Mouse (Mus musculus) WW6 (cell line): ENCODE data around the gene Cpne4.
A peak's percentile ranks its signal among the peaks of the same experiment; 100 is the strongest.

Experiments used
- DNase-seq: peaks from one replicate; pipeline ENCODE4 v3.0.0-alpha.2; 2013; ENCODE audit warnings: low read depth, low spot score

Gene Cpne4

DNA sequence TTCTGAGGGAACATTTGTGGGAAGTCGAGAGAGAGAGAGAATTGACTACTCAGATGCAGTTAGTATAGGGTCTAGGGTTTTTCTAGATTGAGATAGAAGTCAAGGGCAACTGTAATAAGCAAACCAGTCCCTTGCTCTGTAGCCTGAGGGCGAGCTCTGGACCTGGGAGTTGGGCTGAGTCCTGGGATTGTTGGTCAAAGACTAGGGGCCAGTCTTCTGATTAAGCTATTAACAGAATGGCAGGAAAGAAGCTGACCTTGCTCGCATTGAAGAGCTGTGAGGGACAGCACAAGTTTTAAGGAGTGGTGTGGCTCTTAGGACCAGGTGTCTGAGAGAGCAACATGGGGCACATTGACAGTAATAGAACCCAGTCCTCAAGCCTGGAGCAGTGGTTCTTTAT is 140.0 kb downstream of the Cpne4 start:
- no peak for DNase-seq

DNA sequence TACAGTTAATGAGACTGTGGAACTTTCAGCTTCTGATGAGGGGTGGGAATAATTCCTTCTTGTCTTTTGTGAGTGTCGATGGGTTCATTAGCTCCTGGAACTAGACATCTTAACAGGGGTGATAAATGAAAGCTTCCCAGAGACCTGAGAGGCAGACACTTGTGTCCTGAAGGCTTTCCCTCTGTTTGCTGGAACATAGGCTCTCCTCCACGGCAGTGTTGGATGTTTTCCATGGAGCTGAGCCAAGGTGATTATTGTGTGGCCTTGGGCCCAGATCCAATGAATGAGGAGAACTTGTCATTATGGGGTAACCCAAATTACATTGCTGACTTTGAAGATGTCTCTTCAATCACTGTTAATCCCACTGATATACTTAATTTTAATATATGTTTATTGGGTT is 146.1 kb downstream of the Cpne4 start:
- DNase-seq, result no peak

DNA sequence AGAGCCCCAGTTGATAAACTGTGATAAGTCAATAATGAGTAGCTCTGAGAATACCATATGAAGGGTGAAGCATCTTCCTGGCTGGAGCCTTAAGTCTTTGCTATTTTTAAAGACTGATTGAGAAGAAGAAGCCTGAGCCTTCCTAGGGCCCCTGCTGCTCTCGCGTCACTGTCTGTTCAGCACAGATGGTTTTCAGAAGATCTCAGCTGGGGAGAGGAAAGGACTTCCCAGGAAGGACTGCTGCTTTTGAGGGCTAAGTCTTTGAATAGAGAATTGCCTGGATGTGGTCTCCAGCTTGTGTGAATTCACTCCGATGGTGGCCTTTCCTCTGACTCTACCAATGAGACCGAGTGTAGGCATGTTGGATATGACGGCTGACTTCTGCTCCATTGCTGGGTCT is 163.7 kb downstream of the Cpne4 start:
- no peak for DNase-seq

DNA sequence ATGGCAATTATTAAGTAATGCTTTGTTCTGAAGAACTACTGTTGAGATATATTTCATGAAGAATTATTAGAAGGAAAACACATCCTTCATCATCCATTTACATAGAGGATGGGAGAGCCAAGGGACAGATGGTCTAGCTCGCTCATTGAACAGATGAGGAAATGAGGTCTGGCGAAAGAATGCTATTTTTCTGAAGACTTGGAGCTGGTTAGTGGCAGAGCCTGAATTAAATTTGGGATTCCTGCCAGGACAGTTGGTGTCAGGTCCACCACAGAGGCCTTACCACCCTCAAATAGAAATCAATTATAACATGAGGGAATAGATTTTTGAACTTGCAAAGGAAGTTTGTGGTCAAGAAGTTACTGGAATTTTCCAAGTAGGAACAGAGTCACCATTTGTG is 178.2 kb downstream of the Cpne4 start:
- DNase-seq, result no peak

DNA sequence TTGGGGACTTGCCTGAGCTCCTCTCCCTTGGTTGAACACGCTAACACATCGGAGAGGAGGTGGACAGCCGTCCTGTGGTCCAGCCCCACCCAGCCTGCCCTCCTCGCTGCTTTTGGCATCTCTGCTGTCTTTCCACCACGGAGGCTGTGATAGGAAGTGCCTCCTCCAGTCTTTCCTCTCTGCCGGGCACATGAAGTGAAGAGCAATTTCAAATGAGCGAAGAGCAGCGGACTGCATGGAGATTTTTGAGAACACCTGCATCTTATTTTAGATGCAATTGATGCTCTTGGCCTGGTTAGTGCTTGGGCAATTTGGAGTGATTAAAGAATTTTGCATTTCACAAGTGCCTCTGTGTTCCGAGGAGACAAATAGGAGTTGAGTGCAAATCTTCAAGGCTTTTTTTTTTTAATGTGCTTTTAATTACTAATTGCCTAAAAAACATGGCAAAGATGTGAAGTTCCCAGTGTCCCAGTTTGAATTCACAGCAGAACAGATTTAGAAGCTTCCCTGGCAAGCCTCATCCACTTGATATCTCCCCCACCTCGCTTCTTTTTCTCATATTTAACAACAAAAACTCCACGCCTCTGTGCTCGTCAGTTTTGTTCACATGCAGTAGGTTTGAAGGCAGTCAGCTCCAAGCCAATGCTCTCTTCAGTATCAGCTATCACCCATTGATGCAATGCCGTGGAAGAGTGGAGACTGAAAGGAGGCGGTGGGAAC is 195.7 kb downstream of the Cpne4 start:
- DNase-seq, result no peak

DNA sequence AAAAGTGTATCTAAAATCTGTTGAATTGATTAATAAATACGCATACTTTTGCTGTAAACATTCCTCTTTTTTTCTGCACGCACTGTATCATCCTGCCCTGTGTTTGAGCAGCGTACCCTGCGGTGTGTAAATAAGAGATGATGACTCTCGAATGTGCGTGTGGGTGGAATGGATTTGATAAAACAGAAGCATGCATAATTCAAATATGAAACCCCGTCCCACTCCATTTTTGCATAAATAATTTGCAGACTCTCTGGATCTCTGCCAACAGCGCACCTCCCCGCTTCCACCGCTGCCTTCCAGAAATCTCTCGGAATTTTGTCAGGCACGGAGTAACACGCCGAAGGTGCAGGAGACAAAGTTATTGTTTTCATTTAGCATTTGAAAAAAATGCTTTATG is 208.4 kb downstream of the Cpne4 start:
- no peak for DNase-seq

DNA sequence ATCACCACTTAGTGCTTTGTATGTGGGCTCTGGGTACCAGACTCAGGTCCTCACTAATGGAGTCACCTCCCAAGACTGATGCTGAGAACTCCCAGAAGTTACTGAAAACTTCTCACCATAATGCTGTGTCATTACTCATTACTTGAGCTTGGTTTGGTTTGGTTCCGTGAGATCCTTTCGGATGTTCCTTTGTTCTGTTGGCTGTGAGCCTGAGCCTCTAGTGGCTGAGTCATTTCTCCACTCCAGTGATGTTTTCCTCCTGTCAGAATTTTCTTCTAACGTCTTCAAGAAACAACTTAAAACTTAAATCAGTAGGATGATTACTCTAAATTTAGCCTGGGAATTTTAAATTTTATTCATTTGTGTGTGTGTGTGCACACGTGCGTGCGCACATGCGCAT is 212.9 kb downstream of the Cpne4 start:
- no peak for DNase-seq

DNA sequence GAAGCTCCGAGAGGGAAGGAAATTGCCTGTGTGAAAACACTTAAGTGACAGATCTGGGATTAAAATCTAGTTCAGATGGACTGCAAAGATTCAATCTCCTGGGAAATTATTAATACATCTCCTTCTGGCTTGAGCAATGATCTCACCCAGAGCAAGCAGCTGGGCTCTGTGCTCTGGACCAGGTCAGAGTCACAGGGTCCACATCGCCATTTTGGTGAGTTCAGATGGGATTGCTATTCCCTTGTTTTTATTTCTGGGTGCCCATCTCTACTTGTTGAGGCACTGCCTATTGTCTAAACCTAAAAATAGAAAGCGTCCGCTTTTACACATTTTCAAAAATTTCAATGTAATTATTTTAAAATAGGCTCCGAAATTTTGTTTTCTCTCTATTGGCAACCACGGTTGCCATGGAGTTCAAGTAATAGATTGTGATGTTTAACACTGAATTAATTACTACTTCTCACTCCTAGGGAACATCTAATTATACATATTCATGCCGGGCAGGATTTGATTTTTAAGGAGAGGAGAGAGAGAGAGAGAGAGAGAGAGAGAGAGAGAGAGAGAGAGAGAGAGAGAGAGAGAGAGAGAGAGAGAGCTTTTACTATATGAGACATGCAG is 229.2 kb downstream of the Cpne4 start:
- no peak for DNase-seq

DNA sequence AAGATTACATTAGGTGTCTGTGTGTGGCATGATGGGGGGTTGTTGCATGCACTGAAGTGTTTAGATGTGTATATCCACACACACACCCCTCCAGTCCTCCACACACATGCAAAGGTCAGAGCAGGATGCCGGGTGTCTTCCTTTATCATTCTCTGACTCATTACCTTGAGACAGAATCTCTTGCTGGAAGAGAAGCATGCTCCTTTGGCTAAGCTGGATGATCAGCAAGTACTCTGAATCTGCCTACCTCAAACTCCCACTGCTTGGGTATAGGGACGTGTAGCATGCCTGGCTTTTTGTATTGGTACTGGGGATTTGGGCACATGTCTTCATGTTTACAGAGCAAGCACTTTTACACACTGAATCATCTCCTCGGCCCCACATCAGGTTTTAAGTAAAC is 230.0 kb downstream of the Cpne4 start:
- no peak for DNase-seq

DNA sequence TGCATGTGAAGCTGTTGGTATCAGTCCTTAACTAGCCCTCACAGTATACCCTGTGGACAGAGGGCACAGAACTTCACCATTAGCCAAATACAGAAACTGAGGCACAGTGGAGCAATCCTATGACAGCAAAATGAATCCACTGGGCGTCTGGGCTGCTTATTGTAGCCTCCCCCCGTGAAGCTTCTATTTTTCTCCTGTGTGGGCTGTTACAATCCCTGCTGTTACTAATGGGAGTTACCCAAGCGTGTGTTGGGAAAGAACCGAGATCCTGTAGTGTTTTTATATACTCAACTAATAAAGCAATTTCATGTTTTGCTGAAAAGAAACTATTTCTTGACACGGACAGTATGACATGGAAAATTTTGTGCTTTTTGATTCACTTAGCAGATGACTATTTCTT is 230.7 kb downstream of the Cpne4 start:
- DNase-seq, result no peak

DNA sequence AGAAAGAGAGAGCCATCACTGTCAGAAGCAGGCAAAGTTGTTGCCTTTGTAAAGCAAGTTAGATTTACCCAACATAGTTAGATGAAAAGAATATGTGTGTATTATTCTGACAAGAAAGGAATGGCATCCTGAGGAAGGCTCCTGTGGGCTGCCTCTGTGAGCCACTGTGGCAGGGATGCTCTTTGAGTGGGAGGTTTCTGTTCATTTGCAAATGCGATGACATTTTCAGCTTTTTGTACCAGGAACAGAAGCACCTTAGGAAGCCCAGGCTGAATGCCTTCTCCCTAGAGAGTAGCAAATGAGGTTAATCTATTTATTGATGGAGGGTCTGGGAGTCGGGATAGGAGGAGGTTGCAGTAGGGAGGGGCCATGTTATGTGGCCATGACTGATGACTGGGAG is 249.5 kb downstream of the Cpne4 start:
- peak; percentile 13 for DNase-seq

DNA sequence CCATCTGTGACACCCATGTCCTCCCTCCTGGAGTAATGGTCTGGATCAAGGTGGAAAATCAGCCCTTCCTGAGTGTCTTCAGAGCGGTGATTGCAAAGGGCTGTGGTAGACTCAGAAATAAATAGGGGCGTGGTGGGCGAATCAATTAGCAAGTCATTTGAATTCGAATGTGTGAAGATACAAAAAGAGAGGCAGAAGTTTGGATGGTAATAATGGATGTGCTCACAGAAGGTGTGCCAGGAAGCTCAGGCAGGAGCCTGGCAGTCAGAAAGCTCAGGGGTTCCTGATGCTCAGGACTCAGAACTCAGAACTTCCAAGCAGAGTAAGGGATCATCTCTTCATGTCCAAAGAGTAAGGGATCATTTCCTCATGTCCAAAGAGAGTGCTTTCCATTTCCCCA is 257.7 kb downstream of the Cpne4 start:
- DNase-seq, result peak; percentile 7

DNA sequence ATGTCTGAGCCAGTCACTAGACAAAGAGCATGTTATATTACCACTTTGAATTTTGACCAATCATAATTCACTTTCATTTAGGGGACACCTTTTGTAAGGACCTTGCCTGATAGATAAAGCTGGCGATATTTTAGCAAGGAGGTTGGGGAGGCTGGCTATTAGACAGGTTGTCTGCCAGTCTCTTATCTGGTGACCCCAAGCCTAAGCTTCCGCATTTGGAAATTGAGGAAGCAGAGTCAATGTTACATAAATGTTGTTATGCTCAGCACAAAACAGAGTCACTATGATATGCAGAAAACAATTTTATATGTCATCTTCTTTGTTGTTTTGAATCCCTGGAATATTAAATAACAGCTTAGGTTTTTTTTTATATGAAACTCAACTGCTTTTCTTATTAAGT is 267.6 kb downstream of the Cpne4 start:
- DNase-seq, result no peak

DNA sequence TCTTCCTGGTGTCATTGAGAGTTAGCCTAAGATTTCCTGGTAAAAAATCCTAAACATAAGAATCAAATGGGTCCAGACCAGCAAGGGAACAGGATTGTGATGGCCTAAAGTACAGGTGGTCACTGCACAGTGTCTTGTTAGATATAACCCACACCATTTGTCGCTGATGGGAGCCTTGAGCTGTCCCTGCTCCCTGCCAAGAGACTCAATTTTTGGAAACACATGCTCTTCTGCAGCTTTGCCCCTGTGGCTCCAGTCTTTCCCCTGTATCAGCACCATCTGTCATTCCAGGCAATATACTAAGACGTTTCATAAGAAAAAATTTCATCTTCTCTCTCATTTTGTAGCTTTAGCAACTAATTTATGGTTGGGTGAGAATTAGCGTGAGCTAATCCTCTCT is 281.6 kb downstream of the Cpne4 start:
- DNase-seq, result no peak

DNA sequence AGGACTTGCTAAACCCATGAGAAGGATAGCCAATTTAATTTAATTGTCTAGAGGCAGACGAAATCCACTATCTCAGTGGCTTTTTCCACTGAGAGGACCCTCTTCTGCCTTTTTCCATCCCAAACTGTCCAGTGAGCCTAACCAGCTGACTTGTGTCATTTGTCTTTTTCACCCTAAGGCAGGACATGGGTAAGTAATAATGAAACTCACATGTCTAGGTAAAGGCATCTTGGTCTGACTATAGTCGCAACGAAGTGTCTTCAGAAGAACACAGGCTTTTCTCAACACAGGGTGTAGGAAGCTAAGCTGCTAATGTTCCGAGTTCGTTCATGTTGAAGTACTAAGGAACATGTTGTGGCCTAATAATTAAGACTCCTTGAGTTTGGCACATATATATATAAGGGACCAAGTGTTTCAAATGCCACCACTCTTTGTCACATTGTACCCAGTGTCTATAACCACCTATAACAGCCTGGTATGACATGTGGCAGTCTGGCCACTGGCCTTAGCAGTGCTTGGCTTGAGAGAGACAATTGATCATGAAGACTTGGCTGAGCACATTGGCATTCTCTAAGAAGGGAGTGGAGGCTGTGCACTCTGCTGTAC is 286.0 kb downstream of the Cpne4 start:
- DNase-seq, result no peak

DNA sequence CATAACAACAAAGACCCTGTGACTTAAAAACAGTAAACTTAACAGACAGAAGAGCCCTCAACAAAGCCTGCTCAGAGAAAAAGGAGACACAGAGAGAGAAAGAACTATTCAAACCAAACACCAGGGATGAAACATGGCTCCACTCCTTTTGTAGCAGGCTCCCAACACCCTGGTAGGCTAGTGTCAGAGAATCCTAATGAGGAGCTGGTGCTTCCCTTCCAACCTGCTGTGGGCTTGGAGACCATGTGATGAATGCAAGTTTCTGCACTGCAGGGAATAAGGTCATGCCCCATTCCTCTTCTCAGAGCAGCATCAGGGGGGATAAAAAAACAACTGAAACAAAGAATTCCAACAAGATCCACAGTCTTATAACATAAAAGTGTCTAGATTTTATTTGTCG is 290.8 kb downstream of the Cpne4 start:
- DNase-seq, result no peak

DNA sequence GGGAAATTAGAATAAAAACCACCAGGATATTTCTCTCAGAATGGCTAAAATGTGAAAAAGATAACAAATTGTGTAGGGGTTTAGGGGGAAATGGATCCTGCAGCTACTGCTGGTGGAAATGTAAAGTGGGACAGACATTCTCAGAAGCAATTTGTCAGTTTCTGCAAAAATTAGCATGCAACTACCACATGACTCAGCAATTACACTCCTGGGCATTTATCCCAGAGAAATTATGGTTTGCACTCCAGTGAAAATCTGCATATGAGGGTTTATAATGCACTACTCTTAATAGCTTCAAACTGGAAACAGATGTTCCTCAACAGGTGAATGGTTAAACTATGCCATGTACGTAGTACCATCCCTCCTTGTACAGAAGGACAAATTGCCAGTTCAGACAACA is 294.2 kb downstream of the Cpne4 start:
- DNase-seq, result no peak

DNA sequence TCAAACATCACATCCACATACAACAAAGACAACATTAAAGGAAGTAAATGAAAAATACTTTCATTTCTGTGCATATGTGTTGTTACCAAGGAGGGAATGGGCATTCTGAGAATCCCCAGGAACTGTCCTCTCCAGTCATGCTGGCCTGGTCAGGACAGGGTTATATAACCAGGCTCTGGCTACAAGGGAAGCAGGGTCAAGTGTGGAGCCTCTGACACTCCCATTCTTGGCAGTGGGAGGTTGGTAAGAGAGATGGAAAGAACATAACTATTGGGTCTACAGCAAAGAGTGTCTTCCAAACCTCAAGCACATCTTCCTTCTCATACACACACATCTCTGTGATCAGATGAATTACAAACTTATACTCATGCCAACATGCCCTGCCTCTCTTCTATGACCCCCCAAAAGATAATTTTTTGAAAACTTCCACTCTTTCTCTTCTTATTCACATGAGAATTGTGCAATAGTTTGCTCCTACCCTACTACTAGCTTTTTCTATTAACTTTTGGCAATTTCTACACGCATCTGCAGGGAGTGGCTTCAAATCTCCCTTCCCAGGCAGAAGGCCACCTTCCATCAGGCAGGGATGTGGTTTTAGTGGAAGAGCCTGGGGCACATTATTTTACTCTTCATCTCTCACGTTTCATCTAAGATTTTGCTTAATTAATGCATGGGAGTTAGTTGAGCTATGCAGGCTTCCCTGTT is 298.3 kb downstream of the Cpne4 start:
- no peak for DNase-seq

DNA sequence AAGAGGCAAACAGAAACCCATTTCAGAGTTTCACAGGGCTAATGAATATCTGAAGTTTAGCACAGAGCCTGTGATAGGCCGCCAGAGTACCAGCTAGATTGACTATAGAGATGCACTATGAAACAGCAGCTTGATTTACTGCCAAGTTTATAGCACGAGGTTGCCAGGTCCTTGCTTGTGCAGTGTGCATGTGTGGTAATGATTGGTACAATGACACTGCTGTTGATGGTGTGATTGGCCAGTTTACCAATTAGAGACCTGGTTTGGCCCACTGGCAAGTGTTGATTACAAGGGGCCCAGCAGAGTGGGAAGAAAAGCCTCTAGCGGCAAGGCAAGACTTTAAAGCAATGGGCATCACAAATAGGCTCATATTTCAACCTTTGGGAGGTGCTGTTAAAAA is 306.6 kb downstream of the Cpne4 start:
- DNase-seq, result no peak

DNA sequence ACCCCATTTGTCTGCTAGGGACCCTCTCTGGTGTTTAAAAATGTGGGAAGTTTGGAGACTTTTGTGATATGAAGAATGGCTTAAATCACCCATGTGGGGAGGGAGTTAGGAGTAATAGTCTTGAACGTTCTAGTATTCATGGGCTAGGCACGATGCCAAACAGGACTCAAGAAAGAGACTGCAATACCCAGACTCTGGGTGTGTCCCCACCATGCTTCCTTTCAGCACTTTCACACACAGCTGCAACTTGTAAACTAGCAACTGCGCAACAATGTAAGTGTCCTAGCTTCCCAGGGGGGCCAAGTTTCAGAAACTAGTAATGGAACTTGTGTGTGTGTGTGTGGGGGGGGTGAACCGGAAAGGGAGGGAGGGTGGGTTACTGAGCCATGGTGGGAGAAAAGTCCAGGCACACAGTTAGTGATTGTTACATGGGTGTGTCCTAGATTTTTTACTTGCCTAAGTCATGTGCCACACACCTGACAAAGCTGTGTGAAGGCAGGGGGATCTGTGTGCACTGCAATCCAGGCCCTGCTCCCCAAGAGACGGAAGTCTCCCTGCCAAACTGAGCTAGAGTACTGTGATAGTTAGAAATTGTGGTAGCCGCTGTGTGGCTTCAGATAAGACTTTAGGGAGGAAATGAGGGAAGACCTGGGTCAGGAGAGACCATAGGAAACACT is 307.3 kb downstream of the Cpne4 start:
- no peak for DNase-seq

DNA sequence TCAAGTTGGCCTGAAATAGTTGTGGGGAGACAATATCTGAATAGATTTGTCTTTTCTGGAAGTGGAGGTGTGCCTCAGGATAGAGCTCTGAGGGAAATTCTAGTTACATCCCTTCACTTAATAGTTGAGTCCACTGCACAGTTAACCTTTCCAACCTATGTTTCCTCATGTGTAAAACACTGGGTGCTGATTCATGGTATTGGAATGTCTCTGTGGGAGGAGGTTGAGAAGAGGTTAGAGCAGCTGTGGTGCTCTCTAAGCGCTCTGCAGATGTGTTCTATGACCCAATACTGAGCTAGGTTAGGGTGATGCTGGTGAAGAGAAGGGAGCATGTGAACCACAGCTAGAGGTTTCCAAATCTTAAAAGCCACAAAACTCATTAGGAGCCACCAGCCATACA is 318.7 kb downstream of the Cpne4 start:
- no peak for DNase-seq

DNA sequence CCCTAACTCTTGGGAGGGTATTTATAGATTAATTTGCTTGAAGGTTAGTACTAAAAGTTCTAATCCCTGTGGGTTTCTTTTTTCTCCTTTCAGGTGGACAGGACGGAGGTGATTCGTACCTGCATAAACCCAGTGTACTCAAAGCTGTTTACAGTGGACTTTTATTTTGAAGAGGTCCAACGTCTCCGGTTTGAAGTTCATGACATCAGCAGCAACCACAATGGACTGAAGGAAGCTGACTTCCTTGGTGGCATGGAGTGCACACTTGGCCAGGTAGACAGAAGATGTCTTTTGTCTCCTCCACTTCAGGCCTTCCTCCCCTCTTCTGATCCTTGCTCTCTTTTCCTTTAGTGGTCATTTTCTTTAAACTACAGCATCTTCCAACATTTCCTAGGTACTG is 325.5 kb downstream of the Cpne4 start:
- no peak for DNase-seq
